Mouse (Mus musculus): ENCODE measurements at regions not wholly inside any gene's neighbourhood (a gene's known extent, or its start where the extent isn't known, plus 50 kb on each side); places are given as distances from the start of the nearest gene placed in this dataset.

- TF ChIP-seq GATA1 (IDR thresholded peaks at IDR 0.05; ENCODE audit: borderline replicate concordance, low read length), result no peak
- TF ChIP-seq FLI1 (IDR thresholded peaks at IDR 0.05; ENCODE audit: low read length), result no peak
Observed at GRCm38 (mm10) chr2:173350405-173350804, 74.1 kb upstream of the Pmepa1 start.
